Mouse (Mus musculus) cerebellum, adult 2 months (tissue): ENCODE results near the gene Krcc1. TPM values are rescaled to one million over a fixed set of nuclear protein-coding genes. Genes with fewer than 3 reads are reported as not detected.
A peak's percentile ranks its signal among the peaks of the same experiment; 100 is the strongest.
"Not testable (repeated sequence)": the region's sequence is repeated elsewhere in the genome, so short reads cannot be mapped to it uniquely, and the experiment has no call there.

Experiments used
- DNase-seq, 2 experiments: peaks; one replicate each; pipeline ENCODE4 v3.0.0; 2021
- H3K27ac ChIP-seq: fragments of 200-500 bp; 2 replicates; pipeline ENCODE4 v1.5.1; 2012; ENCODE audit warnings: low read length, control low read depth, inconsistent platforms; ENCODE audit not compliant: insufficient read depth
- H3K27me3 ChIP-seq: fragments of 200-500 bp; 2 replicates; pipeline ENCODE4 v1.6.1; 2012; ENCODE audit warnings: inconsistent platforms, mild to moderate bottlenecking, low read length, moderate library complexity; ENCODE audit not compliant: control insufficient read depth, insufficient read depth
- H3K4me1 ChIP-seq: fragments of 200-500 bp; 2 replicates; pipeline ENCODE4 v1.6.1; 2011; ENCODE audit warnings: low read length; ENCODE audit not compliant: control insufficient read depth, insufficient read depth
- H3K4me3 ChIP-seq: fragments of 200-500 bp; replicated peaks from 2 replicates; pipeline ENCODE3; 2011; ENCODE audit warnings: mild to moderate bottlenecking, low read depth, low read length, control low read depth; ENCODE audit not compliant: insufficient read depth
- CTCF ChIP-seq: fragments of 200-500 bp; IDR thresholded peaks from 2 replicates; pipeline ENCODE4 v1.5.1; 2011; ENCODE audit warnings: low read depth, mild to moderate bottlenecking, control low read depth, low read length, moderate library complexity, borderline replicate concordance; ENCODE audit not compliant: insufficient read depth
- POLR2A ChIP-seq: fragments of 200-500 bp; IDR thresholded peaks from 2 replicates; pipeline ENCODE4 v1.6.1; 2011; ENCODE audit warnings: low read length, control low read depth, borderline replicate concordance; ENCODE audit not compliant: insufficient read depth
- WGBS: fragments of 180-500 bp; shearing (Covaris S2); methylation state at CpG from one replicate; pipeline ENCODE4 v1.1.7; 2018; 5-methylcytosine and 5-hydroxymethylcytosine counted together
- polyA plus RNA-seq: library from polyadenylated mRNA; depleted of rRNA; stranded (reverse); fragments of >200 nt; gene quantifications from 2 replicates; pipeline ENCODE4 v1.2.3, GENCODE M21; 2012

Gene Krcc1
- polyA plus RNA-seq, 1 experiment: 19.3 TPM

DNA sequence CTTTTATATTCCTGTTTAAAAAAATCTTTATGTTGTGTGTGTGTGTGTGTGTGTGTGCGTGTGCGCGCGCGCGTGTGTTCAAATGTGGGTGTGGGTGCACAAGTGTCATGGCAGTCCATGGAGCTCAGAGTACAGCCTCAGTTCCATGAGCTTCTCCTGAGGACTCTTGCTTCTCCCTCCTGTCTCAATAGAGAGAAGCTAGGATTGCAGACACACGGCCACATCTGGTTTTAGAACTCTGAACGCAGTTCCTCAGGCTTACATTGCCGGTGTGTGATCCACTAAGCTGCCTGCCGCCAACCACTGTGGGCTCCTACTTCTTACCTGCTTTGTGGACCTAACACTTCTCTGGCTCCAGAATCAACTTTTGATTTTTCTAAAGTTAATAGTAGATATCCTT is 15.3 kb upstream of the Krcc1 start:
- TF ChIP-seq CTCF: no peak
- TF ChIP-seq POLR2A: no peak
- no peak for DNase-seq
- WGBS: 93% methylated on average over 10 of the region's 10 CpGs
- Histone ChIP-seq H3K27ac (no peak overlapping the region), H3K4me1 (no peaks in the 10 kb centered on the region), H3K4me3 (no peak overlapping the region), H3K27me3 (no peaks in the 10 kb centered on the region)

DNA sequence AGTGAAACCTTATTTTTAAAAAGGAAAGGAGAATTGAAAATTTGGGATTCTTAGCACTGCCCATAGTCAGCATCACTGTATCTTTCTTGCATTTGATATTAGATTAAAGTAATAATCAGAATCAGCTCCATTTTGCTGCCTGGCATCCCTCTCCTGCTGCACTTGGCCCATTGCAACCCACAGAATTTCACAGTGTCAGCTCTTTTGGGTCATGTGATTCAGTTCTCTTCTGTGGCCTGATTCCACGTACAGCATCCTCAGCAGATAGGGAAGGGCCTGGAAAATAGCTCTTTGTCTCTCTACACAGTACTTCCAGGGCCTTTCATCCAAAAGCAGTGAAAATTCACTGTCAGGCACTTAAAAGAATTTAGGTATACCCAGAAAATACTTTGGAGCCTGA is 14.1 kb upstream of the Krcc1 start:
- 13% methylated on average over 1 of the region's 1 CpGs for WGBS
- Histone ChIP-seq H3K27me3 (no peaks in the 10 kb centered on the region), H3K27ac (no peak overlapping the region), H3K4me1 (no peaks in the 10 kb centered on the region), H3K4me3 (no peak overlapping the region)
- DNase-seq: no peak
- TF ChIP-seq CTCF: no peak
- no peak for TF ChIP-seq POLR2A

DNA sequence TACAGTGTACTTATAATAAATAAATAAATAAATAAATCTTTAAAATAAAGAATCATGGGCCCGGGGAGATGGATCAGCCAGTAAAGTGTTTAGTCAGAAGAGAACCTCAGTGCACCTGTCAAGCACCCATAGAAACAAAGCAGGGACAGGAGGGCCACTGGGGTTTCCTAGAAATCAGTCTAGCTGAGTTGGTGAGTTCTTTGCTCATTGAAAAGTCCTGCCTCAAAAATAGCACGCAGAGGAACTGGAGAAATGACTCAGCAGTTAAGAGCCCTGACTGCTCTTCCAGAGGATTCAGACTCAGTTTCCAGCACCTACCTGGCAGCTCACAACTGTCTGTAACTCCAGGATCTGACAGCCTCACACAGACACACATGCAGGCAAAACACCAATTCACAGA is 12.9 kb upstream of the Krcc1 start:
- no peaks in the 10 kb centered on the region for H3K4me1 ChIP-seq
- no peak overlapping the region for H3K4me3 ChIP-seq
- no peak overlapping the region for H3K27ac ChIP-seq
- WGBS: 83% methylated on average over 2 of the region's 2 CpGs
- TF ChIP-seq POLR2A: no peak
- no peak for TF ChIP-seq CTCF
- H3K27me3 ChIP-seq: no peaks in the 10 kb centered on the region
- DNase-seq: no peak

DNA sequence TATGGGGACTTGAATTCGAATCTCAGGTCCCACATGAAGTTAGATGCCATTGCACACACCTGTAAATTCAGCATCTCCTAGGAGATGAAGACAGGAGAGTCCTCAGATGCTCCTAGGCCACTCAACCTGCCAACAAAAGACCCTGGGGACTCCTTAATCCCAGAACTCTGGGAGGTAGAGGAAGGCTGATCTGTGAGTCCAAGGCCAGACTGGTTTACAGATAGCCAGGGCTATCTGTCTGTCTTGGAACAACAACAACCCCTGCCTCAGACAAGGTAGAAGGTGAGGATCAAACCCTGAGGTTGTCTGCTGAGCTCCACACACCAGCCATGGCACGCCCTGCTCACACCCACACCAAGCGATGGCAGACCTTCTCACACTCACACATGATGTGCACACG is 12.3 kb upstream of the Krcc1 start:
- no peak for DNase-seq
- 87% methylated on average over 4 of the region's 4 CpGs for WGBS
- TF ChIP-seq CTCF: no peak
- TF ChIP-seq POLR2A: no peak
- Histone ChIP-seq H3K4me1 (no peaks in the 10 kb centered on the region), H3K27me3 (no peaks in the 10 kb centered on the region), H3K27ac (no peak overlapping the region), H3K4me3 (no peak overlapping the region)

DNA sequence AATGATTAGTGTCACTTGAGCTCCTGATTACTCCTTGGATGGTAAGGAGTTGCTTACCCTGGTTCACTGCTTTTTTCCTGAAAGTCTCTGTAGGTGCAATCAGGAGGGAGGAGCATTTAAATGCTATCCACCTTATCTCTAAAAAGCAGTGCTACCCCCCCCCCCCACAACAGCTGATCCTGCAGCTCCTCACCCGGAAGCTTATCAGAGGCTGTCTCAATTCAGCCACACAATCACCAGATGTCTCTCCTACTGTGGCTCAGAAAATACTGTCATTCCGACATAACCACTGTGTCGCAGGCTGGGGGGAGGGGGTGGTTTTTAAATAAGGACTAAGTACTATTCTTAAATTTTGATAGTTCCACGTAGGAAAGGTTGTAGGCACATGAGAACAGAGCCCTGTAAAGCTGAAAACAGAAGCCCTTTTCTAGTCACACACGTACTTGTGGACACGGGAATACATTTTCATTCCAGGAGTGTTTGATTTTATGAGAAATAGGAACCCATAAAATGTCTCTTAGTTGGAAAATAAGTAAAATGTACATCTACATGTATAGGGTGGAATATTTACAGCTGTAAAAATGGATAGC is 11.3 kb upstream of the Krcc1 start:
- no peak for DNase-seq
- Histone ChIP-seq H3K4me3 (no peak overlapping the region), H3K4me1 (no peaks in the 10 kb centered on the region), H3K27me3 (no peaks in the 10 kb centered on the region), H3K27ac (no peak overlapping the region)
- 47% methylated on average over 6 of the region's 6 CpGs for WGBS
- TF ChIP-seq POLR2A (no peak), CTCF (no peak)

DNA sequence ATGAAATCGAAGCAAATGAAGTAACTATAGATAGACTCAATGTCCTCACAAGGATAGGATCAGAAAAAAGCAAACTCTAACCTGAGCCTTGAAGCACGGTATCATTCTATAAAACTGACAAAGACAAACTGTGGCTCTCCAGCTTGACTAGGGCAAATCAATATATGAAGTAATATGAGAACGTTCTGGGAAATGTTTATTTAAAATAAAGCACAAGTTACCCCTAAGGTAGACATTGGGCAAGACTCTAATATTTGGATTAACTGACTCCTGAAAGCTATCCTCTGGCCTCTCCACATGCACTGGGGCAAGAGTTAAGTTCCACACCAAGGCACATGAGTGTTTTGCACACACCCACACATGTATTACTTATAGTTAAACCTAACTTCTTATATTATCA is 10.4 kb upstream of the Krcc1 start:
- 93% methylated on average over 3 of the region's 3 CpGs for WGBS
- no peak overlapping the region for H3K4me3 ChIP-seq
- H3K27me3 ChIP-seq: no peaks in the 10 kb centered on the region
- H3K4me1 ChIP-seq: no peaks in the 10 kb centered on the region
- no peak overlapping the region for H3K27ac ChIP-seq
- TF ChIP-seq CTCF (no peak), POLR2A (no peak)
- DNase-seq: no peak

DNA sequence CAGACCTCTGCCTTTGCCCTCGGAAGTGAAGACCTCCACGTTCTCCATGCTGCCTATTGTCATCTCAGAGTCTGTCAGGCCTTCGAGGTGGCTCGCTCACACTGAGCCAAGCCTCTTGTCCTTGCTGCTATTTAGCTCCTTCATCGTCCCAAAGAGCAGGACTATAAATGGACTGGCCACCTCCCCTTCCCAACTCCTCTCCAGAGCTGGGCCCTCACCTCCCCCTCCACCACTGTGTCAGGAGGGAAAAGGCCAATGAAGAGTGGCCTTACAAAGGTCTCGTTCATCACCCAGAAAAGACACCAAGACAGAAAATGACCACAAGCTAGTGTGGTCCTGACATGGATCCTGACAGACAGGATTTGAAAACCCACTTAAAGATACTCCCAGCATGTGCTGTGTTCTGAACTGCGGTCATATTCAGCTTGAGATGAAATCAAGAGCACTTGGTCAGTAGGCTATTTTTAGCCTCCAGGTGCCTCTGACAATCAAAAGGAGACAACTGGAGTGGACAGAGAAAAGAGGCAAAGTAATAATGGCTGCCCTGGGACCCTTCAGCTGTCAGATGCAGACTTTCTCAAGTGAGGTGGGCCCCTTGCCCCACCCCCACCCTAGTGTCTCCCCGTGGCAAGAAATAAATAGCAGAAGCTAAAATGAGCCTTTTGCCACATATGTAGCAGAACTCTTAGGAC is 9.2 kb upstream of the Krcc1 start:
- Histone ChIP-seq H3K4me1 (no peaks in the 10 kb centered on the region), H3K27me3 (no peaks in the 10 kb centered on the region), H3K27ac (no peak overlapping the region), H3K4me3 (no peak overlapping the region)
- TF ChIP-seq CTCF: no peak
- TF ChIP-seq POLR2A: no peak
- WGBS: 79% methylated on average over 8 of the region's 8 CpGs
- DNase-seq: no peak

DNA sequence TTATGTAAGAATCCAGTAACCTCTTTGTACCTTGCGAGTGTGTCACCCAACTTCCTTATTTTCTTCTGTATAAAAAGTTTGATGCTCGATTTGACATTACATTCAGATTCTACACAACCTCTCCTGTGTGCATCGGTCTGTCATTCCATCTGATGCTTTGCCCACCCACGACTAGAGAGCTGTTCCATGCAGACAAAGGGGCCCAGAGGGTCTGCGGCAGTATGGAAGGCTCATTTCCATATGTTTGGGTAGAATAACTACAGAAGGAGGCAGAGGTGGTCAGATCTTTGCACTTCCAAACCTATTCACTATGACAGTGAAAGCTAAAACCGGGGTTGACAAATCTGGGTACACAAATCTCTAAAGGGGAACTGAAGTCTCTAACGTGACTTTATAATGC is 3.9 kb upstream of the Krcc1 start:
- DNase-seq, H3K27ac ChIP-seq, H3K27me3 ChIP-seq, H3K4me3 ChIP-seq, H3K4me1 ChIP-seq: not testable (repeated sequence)
- 73% methylated on average over 7 of the region's 7 CpGs for WGBS

DNA sequence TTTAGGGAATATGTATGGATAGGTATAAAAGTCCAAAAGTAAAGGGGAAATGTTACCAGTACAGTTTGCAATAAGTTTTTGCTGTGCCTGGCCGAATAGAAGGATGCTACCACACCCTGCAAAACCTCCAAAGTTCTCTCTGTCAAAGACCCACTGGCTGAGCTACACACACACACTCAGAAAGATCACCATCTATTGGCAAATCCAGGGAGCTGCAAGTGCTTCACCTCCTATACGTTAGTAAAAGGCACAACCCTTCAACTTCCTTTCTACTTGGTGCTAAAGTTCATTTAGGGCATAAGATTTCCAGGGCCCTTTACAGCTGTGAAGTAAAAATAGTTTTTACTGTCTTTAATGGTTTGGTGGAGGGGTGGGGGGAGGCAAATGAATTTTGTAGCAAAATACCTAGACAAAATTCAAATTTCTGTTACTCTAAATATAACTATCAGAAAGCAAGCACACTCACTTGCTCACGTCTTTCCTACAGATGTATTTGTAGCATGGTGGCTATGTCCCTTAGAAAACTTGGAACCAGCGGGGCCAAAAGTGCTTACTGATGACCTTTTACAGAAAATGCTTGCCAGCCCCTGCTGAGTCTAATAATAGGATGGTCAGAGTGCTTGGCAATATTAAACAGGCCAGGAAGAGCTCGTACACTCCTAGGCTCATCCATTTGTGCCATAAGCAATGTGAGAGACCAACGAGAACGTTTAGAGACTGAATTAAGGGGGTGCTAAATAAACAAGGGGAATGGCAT is 2.4 kb upstream of the Krcc1 start:
- no peak for TF ChIP-seq POLR2A
- TF ChIP-seq CTCF: peak; percentile 27; the same call in 1 of the 2 replicates

DNA sequence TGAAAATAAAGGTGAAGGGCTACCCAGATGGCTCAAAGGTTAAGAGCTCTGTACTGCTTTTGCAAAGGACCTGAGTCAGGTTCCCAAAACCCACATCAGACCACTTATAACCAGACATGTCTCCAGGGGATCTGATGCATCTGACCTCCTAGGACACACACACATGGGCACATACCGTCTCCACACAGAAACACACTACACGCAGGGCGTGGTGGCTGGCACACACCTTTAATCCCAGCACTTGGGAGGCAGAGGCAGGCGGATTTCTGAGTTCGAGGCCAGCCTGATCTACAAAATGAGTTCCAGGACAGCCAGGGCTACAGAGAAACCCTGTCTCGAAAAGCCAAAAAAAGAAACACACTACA is 1.8 kb upstream of the Krcc1 start:
- not testable (repeated sequence) for DNase-seq, H3K27ac ChIP-seq, H3K27me3 ChIP-seq, H3K4me3 ChIP-seq, H3K4me1 ChIP-seq
- 93% methylated on average over 6 of the region's 6 CpGs for WGBS

More for the DNA sequence above, 2.4 kb upstream of the Krcc1 start:
- no peak overlapping the region for H3K4me3 ChIP-seq
- DNase-seq: no peak
- no peaks in the 10 kb centered on the region; the same call in 1 of the 2 replicates for H3K4me1 ChIP-seq
- no peaks in the 10 kb centered on the region for H3K27me3 ChIP-seq
- WGBS: 27% methylated on average over 7 of the region's 7 CpGs
- no peak overlapping the region for H3K27ac ChIP-seq
